Mouse (Mus musculus): ENCODE data around the gene Rab3il1. TPM values are rescaled to one million over a fixed set of nuclear protein-coding genes. Genes with fewer than 3 reads are reported as not detected.

Gene Rab3il1
- polyA plus RNA-seq, 1 experiment from 2014 or later: 23.8 TPM

GRCm38 (mm10) chr19:9981621-9982020, 19.8 kb upstream of the Rab3il1 start:
- DNase-seq (ENCODE audit: low spot score) (no peak), ATAC-seq (no peak)
- 67% methylated on average over 4 of the region's 4 CpGs for WGBS
- H3K27me3 ChIP-seq (replicated peaks; ENCODE audit: insufficient read depth, low read length): no peaks in the 10 kb centered on the region
- H3K4me3 ChIP-seq (ENCODE audit: low read depth, low read length): peak overlapping the region; percentile 92; the same call in 1 of the 2 replicates
- no peak for TF ChIP-seq EP300 (IDR thresholded peaks at IDR 0.05)
- no peak for TF ChIP-seq CTCF (IDR thresholded peaks at IDR 0.05)
- peak overlapping the region; percentile 99 for H3K27ac ChIP-seq (ENCODE audit: low read length)
- no peaks in the 10 kb centered on the region for H3K9me3 ChIP-seq (ENCODE audit: low read length)
- H3K9ac ChIP-seq (replicated peaks; ENCODE audit: low read depth): no peak overlapping the region; the same call in 1 of the 2 replicates
- peaks cover 14% of the 10 kb centered on the region; the same call in 1 of the 2 replicates for H3K4me1 ChIP-seq (ENCODE audit: insufficient read depth, low read depth, low read length)
- peaks cover 11% of the 10 kb centered on the region; the same call in 1 of the 2 replicates for H3K36me3 ChIP-seq (ENCODE audit: insufficient read depth, low read length)
- peak overlapping the region; percentile 60 for H3K4me2 ChIP-seq (replicated peaks; ENCODE audit: low read depth, low read length)

GRCm38 (mm10) chr19:9982151-9982851, 19.2 kb upstream of the Rab3il1 start:
- Histone ChIP-seq H3K4me1 (ENCODE audit: insufficient read depth, low read depth, low read length) (peaks cover 14% of the 10 kb centered on the region; the same call in 1 of the 2 replicates), H3K27ac (ENCODE audit: low read length) (peak overlapping the region; percentile 99), H3K9ac (replicated peaks; ENCODE audit: low read depth) (peak overlapping the region; percentile 96), H3K36me3 (ENCODE audit: insufficient read depth, low read length) (peaks cover 11% of the 10 kb centered on the region; the same call in 1 of the 2 replicates), H3K9me3 (ENCODE audit: low read length) (no peaks in the 10 kb centered on the region), H3K4me3 (ENCODE audit: low read depth, low read length) (peak overlapping the region; percentile 92), H3K4me2 (replicated peaks; ENCODE audit: low read depth, low read length) (peak overlapping the region; percentile 60), H3K27me3 (replicated peaks; ENCODE audit: insufficient read depth, low read length) (no peaks in the 10 kb centered on the region)
- 1% methylated on average over 55 of the region's 59 CpGs for WGBS
- peak; percentile 26; the same call in 1 of the 2 replicates for TF ChIP-seq CTCF (IDR thresholded peaks at IDR 0.05)
- no peak; the same call in 1 of the 2 replicates for TF ChIP-seq EP300 (IDR thresholded peaks at IDR 0.05)
- peak; percentile 95 for ATAC-seq
- peak; percentile 98 for DNase-seq (ENCODE audit: low spot score)

GRCm38 (mm10) chr19:9982852-9983542, 18.5 kb upstream of the Rab3il1 start:
- DNase-seq (ENCODE audit: low spot score): peak; percentile 86
- peak overlapping the region; percentile 99 for H3K27ac ChIP-seq (ENCODE audit: low read length)
- WGBS: under 1% methylated on average over 31 of the region's 31 CpGs
- H3K9ac ChIP-seq (replicated peaks; ENCODE audit: low read depth): peak overlapping the region; percentile 96
- H3K36me3 ChIP-seq (ENCODE audit: insufficient read depth, low read length): peaks cover 11% of the 10 kb centered on the region; the same call in 1 of the 2 replicates
- H3K4me2 ChIP-seq (replicated peaks; ENCODE audit: low read depth, low read length): peak overlapping the region; percentile 60
- H3K9me3 ChIP-seq (ENCODE audit: low read length): no peaks in the 10 kb centered on the region
- TF ChIP-seq CTCF (IDR thresholded peaks at IDR 0.05): peak; percentile 22; the same call in 1 of the 2 replicates
- peak; percentile 22; the same call in 1 of the 2 replicates for TF ChIP-seq EP300 (IDR thresholded peaks at IDR 0.05)
- ATAC-seq: peak; percentile 77
- H3K4me3 ChIP-seq (ENCODE audit: low read depth, low read length): peak overlapping the region; percentile 92
- H3K4me1 ChIP-seq (ENCODE audit: insufficient read depth, low read depth, low read length): peaks cover 14% of the 10 kb centered on the region; the same call in 1 of the 2 replicates
- H3K27me3 ChIP-seq (replicated peaks; ENCODE audit: insufficient read depth, low read length): no peaks in the 10 kb centered on the region

- ATAC-seq (no peak), DNase-seq (ENCODE audit: low spot score) (no peak)
- Histone ChIP-seq H3K4me2 (replicated peaks; ENCODE audit: low read depth, low read length) (peak overlapping the region; percentile 60), H3K9me3 (ENCODE audit: low read length) (no peaks in the 10 kb centered on the region), H3K36me3 (ENCODE audit: insufficient read depth, low read length) (peaks cover 11% of the 10 kb centered on the region; the same call in 1 of the 2 replicates), H3K4me1 (ENCODE audit: insufficient read depth, low read depth, low read length) (peaks cover 6% of the 10 kb centered on the region; the same call in 1 of the 2 replicates), H3K4me3 (ENCODE audit: low read depth, low read length) (peak overlapping the region; percentile 92), H3K27ac (ENCODE audit: low read length) (no peak overlapping the region), H3K27me3 (replicated peaks; ENCODE audit: insufficient read depth, low read length) (no peaks in the 10 kb centered on the region), H3K9ac (replicated peaks; ENCODE audit: low read depth) (peak overlapping the region; percentile 96; the same call in 1 of the 2 replicates)
- TF ChIP-seq EP300 (IDR thresholded peaks at IDR 0.05) (no peak), CTCF (IDR thresholded peaks at IDR 0.05) (no peak)
- WGBS: 84% methylated on average over 20 of the region's 20 CpGs
Observed at GRCm38 (mm10) chr19:9984111-9985055, 17.1 kb upstream of the Rab3il1 start.

GRCm38 (mm10) chr19:9985190-9985899, 16.1 kb upstream of the Rab3il1 start:
- H3K4me1 ChIP-seq (ENCODE audit: insufficient read depth, low read depth, low read length): peaks cover 3% of the 10 kb centered on the region; the same call in 1 of the 2 replicates
- H3K4me3 ChIP-seq (ENCODE audit: low read depth, low read length): no peak overlapping the region
- no peak overlapping the region for H3K4me2 ChIP-seq (replicated peaks; ENCODE audit: low read depth, low read length)
- TF ChIP-seq EP300 (IDR thresholded peaks at IDR 0.05): no peak
- no peak for TF ChIP-seq CTCF (IDR thresholded peaks at IDR 0.05)
- peaks cover 11% of the 10 kb centered on the region; the same call in 1 of the 2 replicates for H3K36me3 ChIP-seq (ENCODE audit: insufficient read depth, low read length)
- H3K9me3 ChIP-seq (ENCODE audit: low read length): no peaks in the 10 kb centered on the region
- ATAC-seq (no peak), DNase-seq (ENCODE audit: low spot score) (no peak)
- H3K27ac ChIP-seq (ENCODE audit: low read length): no peak overlapping the region
- WGBS: 90% methylated on average over 6 of the region's 6 CpGs
- H3K9ac ChIP-seq (replicated peaks; ENCODE audit: low read depth): no peak overlapping the region
- no peaks in the 10 kb centered on the region for H3K27me3 ChIP-seq (replicated peaks; ENCODE audit: insufficient read depth, low read length)

Data from lung, postnatal 0 days (tissue).